Mouse (Mus musculus) myocyte (in vitro differentiated cells): ENCODE measurements around the gene Ptch2. TPM values are rescaled to one million over a fixed set of nuclear protein-coding genes. Genes with fewer than 3 reads are reported as not detected.

Experiments
- H3K27me3 ChIP-seq: one replicate; pipeline ENCODE4 v1.6.1; 2011; ENCODE audit not compliant: control insufficient read depth, insufficient read depth, insufficient read length
- H3K36me3 ChIP-seq: one replicate; pipeline ENCODE4 v1.6.1; 2011; ENCODE audit not compliant: control insufficient read depth, insufficient read depth
- H3K4me2 ChIP-seq: one replicate; pipeline ENCODE4 v1.6.1; 2011; ENCODE audit warnings: low read depth, control low read depth
- H3K4me3 ChIP-seq: one replicate; pipeline ENCODE4 v1.5.1; 2011; ENCODE audit warnings: mild to moderate bottlenecking, control low read depth, moderate library complexity
- H3K79me2 ChIP-seq: one replicate; pipeline ENCODE4 v1.6.1; 2011; ENCODE audit not compliant: control insufficient read depth, insufficient read depth
- H3ac ChIP-seq: one replicate; pipeline ENCODE4 v1.6.1; 2011; ENCODE audit not compliant: control insufficient read depth, insufficient read length
- CEBPB ChIP-seq: IDR thresholded peaks from 2 replicates; pipeline ENCODE4 v1.6.1; 2011; ENCODE audit warnings: mild to moderate bottlenecking, moderate library complexity; ENCODE audit not compliant: poor library complexity, insufficient read depth, severe bottlenecking
- E2F4 ChIP-seq: IDR thresholded peaks from one replicate; pipeline ENCODE4 v1.6.1; 2011; ENCODE audit warnings: mild to moderate bottlenecking, control low read depth, moderate library complexity; ENCODE audit not compliant: insufficient read depth
- MAX ChIP-seq: IDR thresholded peaks from one replicate; pipeline ENCODE4 v1.6.1; 2011; ENCODE audit warnings: low read depth, mild to moderate bottlenecking, control low read depth
- MYOD1 ChIP-seq, 3 experiments: IDR thresholded peaks; one replicate each; pipeline ENCODE4 v1.6.1; 2011; ENCODE audit warnings: control low read depth in 2 of 3, low read depth in 2 of 3, mild to moderate bottlenecking in 2 of 3, moderate library complexity in 1 of 3; ENCODE audit not compliant: insufficient read length in 2 of 3, control insufficient read depth in 1 of 3
- MYOG ChIP-seq, 3 experiments: IDR thresholded peaks; one replicate each; pipeline ENCODE4 v1.6.1; 2011; ENCODE audit warnings: control low read depth in 2 of 3, low read depth in 2 of 3, mild to moderate bottlenecking in 2 of 3; ENCODE audit not compliant: insufficient read length in 2 of 3, control insufficient read depth in 1 of 3, insufficient read depth in 1 of 3
- POLR2A ChIP-seq: IDR thresholded peaks from one replicate; pipeline ENCODE4 v1.6.1; 2011; ENCODE audit warnings: low read depth, mild to moderate bottlenecking, control low read depth, moderate library complexity; ENCODE audit not compliant: insufficient read length
- POLR2AphosphoS2 ChIP-seq: IDR thresholded peaks from one replicate; pipeline ENCODE4 v1.6.1; 2011; ENCODE audit warnings: low read depth, control low read depth; ENCODE audit not compliant: insufficient read length
- REST ChIP-seq: IDR thresholded peaks from one replicate; pipeline ENCODE4 v1.6.1; 2011; ENCODE audit warnings: mild to moderate bottlenecking, control low read depth, moderate library complexity; ENCODE audit not compliant: insufficient read depth, insufficient read length
- SRF ChIP-seq: IDR thresholded peaks from one replicate; pipeline ENCODE4 v1.6.1; 2011; ENCODE audit warnings: low read depth; ENCODE audit not compliant: control insufficient read depth, insufficient read length
- TCF12 ChIP-seq: IDR thresholded peaks from one replicate; pipeline ENCODE4 v1.6.1; 2011; ENCODE audit warnings: mild to moderate bottlenecking, control low read depth; ENCODE audit not compliant: poor library complexity, insufficient read depth, severe bottlenecking
- TCF3 ChIP-seq: IDR thresholded peaks from one replicate; pipeline ENCODE4 v1.6.1; 2011; ENCODE audit warnings: low read depth, control low read depth; ENCODE audit not compliant: insufficient read length
- USF1 ChIP-seq: IDR thresholded peaks from one replicate; pipeline ENCODE4 v1.6.1; 2011; ENCODE audit warnings: low read depth, mild to moderate bottlenecking, control low read depth, moderate library complexity
- polyA plus RNA-seq: library from polyadenylated mRNA; unstranded; fragments of >200 nt; fragmentation: generic; extraction: Trizol; gene quantifications from one replicate; pipeline ENCODE4 v1.2.1, GENCODE M21; 2012; ENCODE audit warnings: missing spikeins

Gene Ptch2
- polyA plus RNA-seq, 1 experiment = 0.02 TPM

- Histone ChIP-seq H3ac (no peak overlapping the region), H3K4me3 (no peak overlapping the region), H3K36me3 (no peaks in the 10 kb centered on the region), H3K79me2 (no peaks in the 10 kb centered on the region), H3K27me3 (no peaks in the 10 kb centered on the region), H3K4me2 (no peak overlapping the region)
- TF ChIP-seq TCF12 (no peak), POLR2A (no peak), REST (no peak), TCF3 (no peak), MAX (no peak), POLR2AphosphoS2 (no peak), SRF (no peak), MYOG (IDR thresholded peaks at IDR 0.05; ENCODE audit: control insufficient read depth in 1 of 3, insufficient read depth in 1 of 3, insufficient read length in 2 of 3, low read depth in 2 of 3) (no peak), E2F4 (no peak), CEBPB (no peak), USF1 (no peak), MYOD1 (IDR thresholded peaks at IDR 0.05; ENCODE audit: control insufficient read depth in 1 of 3, insufficient read length in 2 of 3, low read depth in 2 of 3) (no peak)
Observed at GRCm38 (mm10) chr4:117107813-117108523, 12.1 kb downstream of the Ptch2 start.

- no peak overlapping the region for H3ac ChIP-seq
- H3K4me3 ChIP-seq = no peak overlapping the region
- no peaks in the 10 kb centered on the region for H3K79me2 ChIP-seq
- no peaks in the 10 kb centered on the region for H3K36me3 ChIP-seq
- H3K4me2 ChIP-seq = no peak overlapping the region
- TF ChIP-seq MAX = no peak
- TF ChIP-seq POLR2A = no peak
- TF ChIP-seq MYOG (IDR thresholded peaks at IDR 0.05; ENCODE audit: control insufficient read depth in 1 of 3, insufficient read depth in 1 of 3, insufficient read length in 2 of 3, low read depth in 2 of 3) = no peak
- TF ChIP-seq CEBPB = no peak
- TF ChIP-seq TCF3 = no peak
- TF ChIP-seq SRF = no peak
- no peak for TF ChIP-seq TCF12
- no peak for TF ChIP-seq MYOD1 (IDR thresholded peaks at IDR 0.05; ENCODE audit: control insufficient read depth in 1 of 3, insufficient read length in 2 of 3, low read depth in 2 of 3)
- TF ChIP-seq USF1 = no peak
- TF ChIP-seq E2F4 = no peak
- TF ChIP-seq POLR2AphosphoS2 = no peak
- TF ChIP-seq REST = no peak
- H3K27me3 ChIP-seq = no peaks in the 10 kb centered on the region
Observed at GRCm38 (mm10) chr4:117108524-117108849, 12.6 kb downstream of the Ptch2 start.

GRCm38 (mm10) chr4:117109330-117109729, 13.5 kb downstream of the Ptch2 start:
- Histone ChIP-seq H3K79me2 (no peaks in the 10 kb centered on the region), H3K36me3 (no peaks in the 10 kb centered on the region), H3ac (no peak overlapping the region), H3K4me3 (no peak overlapping the region), H3K4me2 (no peak overlapping the region), H3K27me3 (no peaks in the 10 kb centered on the region)
- TF ChIP-seq CEBPB (no peak), SRF (no peak), TCF3 (no peak), REST (no peak), E2F4 (no peak), MYOG (IDR thresholded peaks at IDR 0.05; ENCODE audit: control insufficient read depth in 1 of 3, insufficient read depth in 1 of 3, insufficient read length in 2 of 3, low read depth in 2 of 3) (no peak), USF1 (no peak), TCF12 (no peak), MAX (no peak), MYOD1 (IDR thresholded peaks at IDR 0.05; ENCODE audit: control insufficient read depth in 1 of 3, insufficient read length in 2 of 3, low read depth in 2 of 3) (no peak), POLR2A (no peak), POLR2AphosphoS2 (no peak)

- Histone ChIP-seq H3K36me3 (no peaks in the 10 kb centered on the region), H3K27me3 (no peaks in the 10 kb centered on the region), H3K79me2 (no peaks in the 10 kb centered on the region), H3K4me3 (no peak overlapping the region), H3K4me2 (no peak overlapping the region), H3ac (no peak overlapping the region)
- no peak for TF ChIP-seq MAX
- no peak for TF ChIP-seq USF1
- no peak for TF ChIP-seq MYOG (IDR thresholded peaks at IDR 0.05; ENCODE audit: control insufficient read depth in 1 of 3, insufficient read depth in 1 of 3, insufficient read length in 2 of 3, low read depth in 2 of 3)
- TF ChIP-seq REST = no peak
- no peak for TF ChIP-seq SRF
- no peak for TF ChIP-seq E2F4
- TF ChIP-seq POLR2AphosphoS2 = no peak
- no peak for TF ChIP-seq TCF12
- no peak for TF ChIP-seq CEBPB
- no peak for TF ChIP-seq POLR2A
- no peak for TF ChIP-seq TCF3
Observed at GRCm38 (mm10) chr4:117110249-117110648, 14.4 kb downstream of the Ptch2 start.
